Mouse (Mus musculus) liver, adult 2 months (tissue): ENCODE results near the gene Ccdc63. TPM values are rescaled to one million over a fixed set of nuclear protein-coding genes. Genes with fewer than 3 reads are reported as not detected.

Source experiments
- DNase-seq: peaks from one replicate; pipeline ENCODE4 v3.0.0-alpha.2; 2011; ENCODE audit warnings: low read depth, low spot score; ENCODE audit errors: extremely low read depth
- H3K27ac ChIP-seq: fragments of 200-500 bp; replicated peaks from 2 replicates; pipeline ENCODE4 v1.5.1; 2012; ENCODE audit warnings: low read depth, mild to moderate bottlenecking, control low read depth, inconsistent platforms, low read length; ENCODE audit not compliant: insufficient read depth
- H3K27me3 ChIP-seq: fragments of 200-500 bp; 2 replicates; pipeline ENCODE4 v1.6.1; 2012; ENCODE audit warnings: mild to moderate bottlenecking, moderate library complexity, low read length, inconsistent platforms; ENCODE audit not compliant: control insufficient read depth, insufficient read depth
- H3K36me3 ChIP-seq: fragments of 200-500 bp; 2 replicates; pipeline ENCODE4 v1.6.1; 2012; ENCODE audit warnings: low read length, inconsistent platforms; ENCODE audit not compliant: control insufficient read depth, insufficient read depth
- H3K4me1 ChIP-seq: fragments of 200-500 bp; 2 replicates; pipeline ENCODE4 v1.6.1; 2011; ENCODE audit warnings: low read length; ENCODE audit not compliant: control insufficient read depth, insufficient read depth
- H3K4me3 ChIP-seq: fragments of 200-500 bp; 2 replicates; pipeline ENCODE4 v1.5.1; 2011; ENCODE audit warnings: low read depth, mild to moderate bottlenecking, control low read depth, low read length, moderate library complexity; ENCODE audit not compliant: insufficient read depth
- H3K79me2 ChIP-seq: fragments of 200-500 bp; 2 replicates; pipeline ENCODE4 v1.6.1; 2012; ENCODE audit warnings: inconsistent platforms, mild to moderate bottlenecking, low read length, moderate library complexity; ENCODE audit not compliant: control insufficient read depth, insufficient read depth
- H3K9ac ChIP-seq: fragments of 200-500 bp; 2 replicates; pipeline ENCODE4 v1.6.1; 2012; ENCODE audit warnings: low read depth, mild to moderate bottlenecking, control low read depth, inconsistent platforms, low read length
- CTCF ChIP-seq: fragments of 200-500 bp; IDR thresholded peaks from 2 replicates; pipeline ENCODE4 v1.5.1; 2011; ENCODE audit warnings: low read depth, low read length, control low read depth
- POLR2A ChIP-seq: fragments of 200-500 bp; IDR thresholded peaks from 2 replicates; pipeline ENCODE4 v1.6.1; 2011; ENCODE audit warnings: low read length, control low read depth; ENCODE audit not compliant: insufficient read depth; ENCODE audit errors: extremely low read depth
- WGBS: fragments of 180-500 bp; shearing (Covaris S2); methylation state at CpG from one replicate; pipeline ENCODE4 v1.1.7; 2018; 5-methylcytosine and 5-hydroxymethylcytosine counted together
- polyA plus RNA-seq: library from polyadenylated mRNA; depleted of rRNA; stranded (reverse); fragments of >200 nt; gene quantifications from 2 replicates; pipeline ENCODE4 v1.2.3, GENCODE M21; 2012
- total RNA-seq: library from RNA; depleted of rRNA; stranded (reverse); fragments of >200 nt; gene quantifications from 2 replicates; pipeline ENCODE4 v1.2.3, GENCODE M21; 2014

Ccdc63 gene
- total and polyA plus RNA-seq, 2 experiments, result not detected

DNA sequence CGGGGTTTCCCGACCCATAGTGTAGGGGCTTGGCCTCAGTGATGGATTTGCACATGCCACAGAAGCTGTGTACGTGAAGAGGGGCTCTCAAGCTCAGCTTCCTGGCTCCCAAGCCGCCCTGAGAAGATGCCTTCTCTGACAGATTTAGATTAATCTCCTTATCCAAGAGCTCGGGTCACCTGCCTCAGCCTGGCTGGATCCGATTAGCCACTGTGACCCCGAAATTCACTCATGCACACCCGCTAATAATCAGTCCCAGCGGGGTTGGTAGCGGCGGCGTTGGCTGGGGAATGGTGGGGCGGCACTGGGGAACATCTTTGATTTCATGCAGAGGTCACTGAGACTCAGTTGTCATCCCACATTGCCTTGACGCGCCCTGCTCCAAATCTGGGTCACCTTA lies 1.8 kb downstream of the Ccdc63 start:
- Histone ChIP-seq H3K4me1 (no peaks in the 10 kb centered on the region), H3K79me2 (no peaks in the 10 kb centered on the region), H3K36me3 (no peaks in the 10 kb centered on the region), H3K27ac (no peak overlapping the region), H3K27me3 (no peaks in the 10 kb centered on the region), H3K4me3 (no peak overlapping the region), H3K9ac (no peak overlapping the region)
- WGBS, result 93% methylated on average over 15 of the region's 15 CpGs
- TF ChIP-seq POLR2A, result no peak
- no peak for TF ChIP-seq CTCF
- no peak for DNase-seq

- H3K27ac ChIP-seq, result no peak overlapping the region
- H3K9ac ChIP-seq, result no peak overlapping the region
- no peaks in the 10 kb centered on the region for H3K36me3 ChIP-seq
- H3K27me3 ChIP-seq, result no peaks in the 10 kb centered on the region
- peaks cover 4% of the 10 kb centered on the region; the same call in 1 of the 2 replicates for H3K4me1 ChIP-seq
- no peak overlapping the region for H3K4me3 ChIP-seq
- H3K79me2 ChIP-seq, result no peaks in the 10 kb centered on the region
- TF ChIP-seq POLR2A (no peak), CTCF (no peak)
- WGBS, result 74% methylated on average over 14 of the region's 14 CpGs
- no peak for DNase-seq
Measured at GRCm38 (mm10) chr5:122136508-122137408, 3.9 kb downstream of the Ccdc63 start.

DNA sequence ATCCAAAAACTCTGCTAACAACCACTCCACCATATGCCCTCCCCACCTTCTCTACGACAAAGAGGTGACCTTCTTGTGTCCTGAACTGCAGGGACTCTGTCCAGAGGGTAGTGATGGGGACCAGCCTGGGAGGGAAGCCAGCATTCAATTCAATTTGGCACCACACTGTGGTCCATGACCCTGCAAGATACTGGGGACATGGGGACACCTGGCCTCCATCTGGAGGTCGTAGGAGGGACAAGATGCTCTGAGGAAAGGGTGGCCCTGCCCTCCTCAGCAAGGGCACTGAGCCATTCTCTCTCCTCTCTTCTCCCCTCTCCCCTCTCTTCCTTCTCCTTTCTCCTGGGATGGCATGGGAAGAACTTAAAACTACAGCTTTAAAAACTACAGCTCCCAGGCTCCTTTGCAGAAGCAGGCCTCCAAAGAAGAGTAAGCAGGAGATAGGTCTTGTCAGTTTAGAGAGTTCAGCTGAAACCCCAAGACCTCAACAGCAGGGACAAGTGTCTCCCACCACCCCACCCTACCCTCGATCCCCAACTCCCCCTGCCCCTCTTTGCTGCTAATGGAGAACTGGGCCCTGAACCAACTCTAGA lies 5.2 kb downstream of the Ccdc63 start:
- H3K27me3 ChIP-seq, result no peaks in the 10 kb centered on the region
- peaks cover 4% of the 10 kb centered on the region; the same call in 1 of the 2 replicates for H3K4me1 ChIP-seq
- no peaks in the 10 kb centered on the region for H3K79me2 ChIP-seq
- no peak overlapping the region for H3K27ac ChIP-seq
- H3K9ac ChIP-seq, result no peak overlapping the region
- WGBS, result 58% methylated on average over 3 of the region's 3 CpGs
- no peaks in the 10 kb centered on the region for H3K36me3 ChIP-seq
- H3K4me3 ChIP-seq, result no peak overlapping the region
- TF ChIP-seq CTCF (no peak), POLR2A (no peak)
- DNase-seq, result no peak

DNA sequence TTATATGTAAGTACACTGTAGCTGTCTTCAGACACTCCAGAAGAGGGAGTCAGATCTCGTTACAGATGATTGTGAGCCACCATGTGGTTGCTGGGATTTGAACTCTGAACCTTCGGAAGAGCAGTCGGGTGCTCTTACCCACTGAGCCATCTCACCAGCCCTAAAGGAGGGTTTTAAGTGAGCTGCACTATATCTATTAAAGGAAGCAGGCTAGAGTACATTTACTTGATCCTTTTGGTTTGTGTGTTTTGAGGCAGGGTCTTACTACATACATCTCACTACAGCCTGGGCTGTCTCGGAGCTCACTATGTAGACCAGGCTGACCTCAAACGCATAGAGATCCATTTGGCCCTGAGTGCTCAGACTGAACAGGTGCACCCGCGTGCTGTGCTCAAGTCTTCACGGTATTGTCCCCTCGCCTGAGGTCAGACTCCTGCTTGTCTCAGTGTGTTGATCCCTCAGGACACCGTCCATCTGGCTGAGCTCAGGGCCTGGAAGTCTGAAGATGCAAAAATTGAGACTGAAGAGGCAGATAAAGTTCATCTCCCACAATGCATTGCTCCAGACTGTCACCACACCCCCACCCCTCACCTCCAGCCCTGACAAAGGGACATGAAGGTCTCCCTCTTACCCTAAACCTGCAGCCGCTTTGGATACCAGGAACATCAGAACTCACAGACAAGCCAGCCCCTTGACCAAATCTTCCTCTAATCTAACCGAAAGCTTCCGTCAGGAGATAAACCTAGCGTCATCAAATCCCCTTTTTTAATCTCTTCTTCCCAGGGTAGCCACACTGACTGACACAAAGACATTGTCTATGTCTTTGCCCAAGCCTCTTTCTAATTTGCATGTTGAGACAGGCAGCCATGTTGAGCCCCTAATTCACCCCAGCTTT lies 6.0 kb downstream of the Ccdc63 start:
- Histone ChIP-seq H3K36me3 (no peaks in the 10 kb centered on the region), H3K27me3 (no peaks in the 10 kb centered on the region), H3K79me2 (no peaks in the 10 kb centered on the region), H3K27ac (no peak overlapping the region), H3K9ac (no peak overlapping the region), H3K4me1 (peaks cover 4% of the 10 kb centered on the region; the same call in 1 of the 2 replicates), H3K4me3 (no peak overlapping the region)
- no peak for TF ChIP-seq CTCF
- no peak for TF ChIP-seq POLR2A
- WGBS, result 96% methylated on average over 14 of the region's 14 CpGs
- DNase-seq, result no peak

GRCm38 (mm10) chr5:122133050-122133389 lies 7.6 kb downstream of the Ccdc63 start:
- Histone ChIP-seq H3K27me3 (no peaks in the 10 kb centered on the region), H3K4me3 (no peak overlapping the region), H3K9ac (no peak overlapping the region), H3K4me1 (peaks cover 4% of the 10 kb centered on the region; the same call in 1 of the 2 replicates), H3K36me3 (no peaks in the 10 kb centered on the region), H3K79me2 (no peaks in the 10 kb centered on the region), H3K27ac (no peak overlapping the region)
- DNase-seq, result no peak
- WGBS, result 91% methylated on average over 9 of the region's 9 CpGs
- TF ChIP-seq CTCF (no peak), POLR2A (no peak)
